Mouse (Mus musculus) myocyte (in vitro differentiated cells): ENCODE measurements at regions not wholly inside any gene's neighbourhood (a gene's known extent, or its start where the extent isn't known, plus 50 kb on each side); places are given as distances from the start of the nearest gene placed in this dataset.

ENCODE experiments used
- H3K27me3 ChIP-seq: one replicate; pipeline ENCODE4 v1.6.1; 2011; ENCODE audit not compliant: control insufficient read depth, insufficient read depth, insufficient read length
- H3K36me3 ChIP-seq: one replicate; pipeline ENCODE4 v1.6.1; 2011; ENCODE audit not compliant: control insufficient read depth, insufficient read depth
- H3K4me2 ChIP-seq: one replicate; pipeline ENCODE4 v1.6.1; 2011; ENCODE audit warnings: low read depth, control low read depth
- H3K4me3 ChIP-seq: one replicate; pipeline ENCODE4 v1.5.1; 2011; ENCODE audit warnings: mild to moderate bottlenecking, control low read depth, moderate library complexity
- H3K79me2 ChIP-seq: one replicate; pipeline ENCODE4 v1.6.1; 2011; ENCODE audit not compliant: control insufficient read depth, insufficient read depth
- H3ac ChIP-seq: one replicate; pipeline ENCODE4 v1.6.1; 2011; ENCODE audit not compliant: control insufficient read depth, insufficient read length
- CEBPB ChIP-seq: IDR thresholded peaks from 2 replicates; pipeline ENCODE4 v1.6.1; 2011; ENCODE audit warnings: mild to moderate bottlenecking, moderate library complexity; ENCODE audit not compliant: poor library complexity, insufficient read depth, severe bottlenecking
- E2F4 ChIP-seq: IDR thresholded peaks from one replicate; pipeline ENCODE4 v1.6.1; 2011; ENCODE audit warnings: mild to moderate bottlenecking, control low read depth, moderate library complexity; ENCODE audit not compliant: insufficient read depth
- MAX ChIP-seq: IDR thresholded peaks from one replicate; pipeline ENCODE4 v1.6.1; 2011; ENCODE audit warnings: low read depth, mild to moderate bottlenecking, control low read depth
- MYOD1 ChIP-seq, 3 experiments: IDR thresholded peaks; one replicate each; pipeline ENCODE4 v1.6.1; 2011; ENCODE audit warnings: control low read depth in 2 of 3, low read depth in 2 of 3, mild to moderate bottlenecking in 2 of 3, moderate library complexity in 1 of 3; ENCODE audit not compliant: insufficient read length in 2 of 3, control insufficient read depth in 1 of 3
- MYOG ChIP-seq, 3 experiments: IDR thresholded peaks; one replicate each; pipeline ENCODE4 v1.6.1; 2011; ENCODE audit warnings: control low read depth in 2 of 3, low read depth in 2 of 3, mild to moderate bottlenecking in 2 of 3; ENCODE audit not compliant: insufficient read length in 2 of 3, control insufficient read depth in 1 of 3, insufficient read depth in 1 of 3
- POLR2A ChIP-seq: IDR thresholded peaks from one replicate; pipeline ENCODE4 v1.6.1; 2011; ENCODE audit warnings: low read depth, mild to moderate bottlenecking, control low read depth, moderate library complexity; ENCODE audit not compliant: insufficient read length
- POLR2AphosphoS2 ChIP-seq: IDR thresholded peaks from one replicate; pipeline ENCODE4 v1.6.1; 2011; ENCODE audit warnings: low read depth, control low read depth; ENCODE audit not compliant: insufficient read length
- REST ChIP-seq: IDR thresholded peaks from one replicate; pipeline ENCODE4 v1.6.1; 2011; ENCODE audit warnings: mild to moderate bottlenecking, control low read depth, moderate library complexity; ENCODE audit not compliant: insufficient read depth, insufficient read length
- SRF ChIP-seq: IDR thresholded peaks from one replicate; pipeline ENCODE4 v1.6.1; 2011; ENCODE audit warnings: low read depth; ENCODE audit not compliant: control insufficient read depth, insufficient read length
- TCF12 ChIP-seq: IDR thresholded peaks from one replicate; pipeline ENCODE4 v1.6.1; 2011; ENCODE audit warnings: mild to moderate bottlenecking, control low read depth; ENCODE audit not compliant: poor library complexity, insufficient read depth, severe bottlenecking
- TCF3 ChIP-seq: IDR thresholded peaks from one replicate; pipeline ENCODE4 v1.6.1; 2011; ENCODE audit warnings: low read depth, control low read depth; ENCODE audit not compliant: insufficient read length
- USF1 ChIP-seq: IDR thresholded peaks from one replicate; pipeline ENCODE4 v1.6.1; 2011; ENCODE audit warnings: low read depth, mild to moderate bottlenecking, control low read depth, moderate library complexity

DNA sequence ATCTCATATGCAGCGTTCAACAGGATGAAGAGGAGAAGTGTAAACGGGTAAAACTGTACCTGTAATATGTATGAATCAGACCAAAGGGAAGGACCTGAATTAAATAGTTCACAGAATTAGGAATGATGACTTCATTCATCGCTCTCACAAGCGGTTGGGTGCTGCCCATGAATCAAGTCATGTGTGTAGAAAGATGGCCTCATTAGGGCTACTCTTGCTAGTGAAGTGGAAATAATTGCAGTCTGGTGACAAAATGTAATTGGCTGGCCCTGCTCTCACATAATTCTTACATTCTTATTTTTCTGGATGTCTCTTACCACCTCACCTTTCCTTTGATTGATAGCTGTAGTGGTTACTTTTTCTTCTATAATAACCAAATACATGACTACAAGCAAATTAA lies 80.1 kb upstream of the Fat1 start:
- Histone ChIP-seq H3ac (no peak overlapping the region), H3K4me3 (no peak overlapping the region), H3K36me3 (no peaks in the 10 kb centered on the region), H3K4me2 (no peak overlapping the region), H3K27me3 (no peaks in the 10 kb centered on the region), H3K79me2 (no peaks in the 10 kb centered on the region)
- no peak for TF ChIP-seq TCF3
- no peak for TF ChIP-seq SRF
- TF ChIP-seq POLR2AphosphoS2: no peak
- TF ChIP-seq MYOD1 (IDR thresholded peaks at IDR 0.05; ENCODE audit: control insufficient read depth in 1 of 3, insufficient read length in 2 of 3, low read depth in 2 of 3): no peak
- TF ChIP-seq CEBPB: no peak
- TF ChIP-seq E2F4: no peak
- no peak for TF ChIP-seq POLR2A

DNA sequence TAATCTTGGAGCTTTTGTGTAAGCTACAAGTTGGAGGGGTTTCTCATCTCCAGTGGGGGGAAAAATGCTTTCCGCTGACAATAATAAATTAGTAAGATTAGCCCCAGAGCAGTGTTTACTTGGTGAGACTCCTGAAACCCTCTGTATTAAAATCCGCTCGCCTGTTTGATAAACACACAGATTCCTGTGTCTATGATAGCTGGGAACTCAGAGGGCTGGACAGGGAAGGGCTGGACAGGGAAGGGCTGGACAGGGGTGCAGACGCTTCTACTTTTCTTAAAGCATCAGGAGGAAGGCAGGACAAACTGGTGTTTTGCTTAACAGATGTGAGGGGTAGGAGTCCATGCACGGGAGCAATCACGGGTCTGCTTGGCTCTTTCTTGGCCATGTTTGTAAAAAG lies 68.0 kb upstream of the Fat1 start:
- H3K79me2 ChIP-seq: no peaks in the 10 kb centered on the region
- peak overlapping the region; percentile 58 for H3K4me2 ChIP-seq
- H3K36me3 ChIP-seq: no peaks in the 10 kb centered on the region
- no peak overlapping the region for H3ac ChIP-seq
- H3K27me3 ChIP-seq: no peaks in the 10 kb centered on the region
- no peak for TF ChIP-seq CEBPB
- TF ChIP-seq MAX: no peak
- no peak for TF ChIP-seq USF1
- no peak for TF ChIP-seq TCF12
- no peak for TF ChIP-seq POLR2A
- no peak for TF ChIP-seq E2F4
- TF ChIP-seq TCF3: no peak
- no peak for TF ChIP-seq MYOG (IDR thresholded peaks at IDR 0.05; ENCODE audit: control insufficient read depth in 1 of 3, insufficient read depth in 1 of 3, insufficient read length in 2 of 3, low read depth in 2 of 3)
- TF ChIP-seq SRF: no peak
- TF ChIP-seq MYOD1 (IDR thresholded peaks at IDR 0.05; ENCODE audit: control insufficient read depth in 1 of 3, insufficient read length in 2 of 3, low read depth in 2 of 3): no peak
- no peak for TF ChIP-seq REST
- no peak overlapping the region for H3K4me3 ChIP-seq

DNA sequence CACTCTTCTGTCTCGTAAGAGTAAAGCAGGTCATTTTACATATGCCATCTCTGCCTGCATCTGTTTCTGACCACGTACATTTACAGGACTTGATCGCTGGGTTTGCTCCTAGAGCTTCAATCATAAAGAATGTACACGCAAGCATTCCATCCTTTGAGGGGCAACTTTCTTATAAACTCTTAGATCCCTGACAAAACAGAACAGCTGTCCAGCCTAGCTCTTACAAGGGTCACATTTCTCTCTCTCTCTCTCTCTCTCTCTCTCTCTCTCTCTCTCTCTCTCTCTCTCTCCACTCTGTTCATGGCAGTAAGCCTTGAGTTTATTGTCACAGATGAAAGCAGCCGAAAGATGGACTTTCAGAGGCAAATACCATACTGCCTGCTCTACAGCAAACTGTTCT lies 67.6 kb upstream of the Fat1 start:
- Histone ChIP-seq H3K4me2 (peak overlapping the region; percentile 58), H3K36me3 (no peaks in the 10 kb centered on the region), H3K27me3 (no peaks in the 10 kb centered on the region), H3K4me3 (no peak overlapping the region), H3K79me2 (no peaks in the 10 kb centered on the region), H3ac (no peak overlapping the region)
- TF ChIP-seq MAX: no peak
- TF ChIP-seq TCF3: no peak
- TF ChIP-seq USF1: no peak
- no peak for TF ChIP-seq REST
- no peak for TF ChIP-seq E2F4
- no peak for TF ChIP-seq MYOD1 (IDR thresholded peaks at IDR 0.05; ENCODE audit: control insufficient read depth in 1 of 3, insufficient read length in 2 of 3, low read depth in 2 of 3)
- TF ChIP-seq SRF: no peak
- TF ChIP-seq MYOG (IDR thresholded peaks at IDR 0.05; ENCODE audit: control insufficient read depth in 1 of 3, insufficient read depth in 1 of 3, insufficient read length in 2 of 3, low read depth in 2 of 3): no peak
- no peak for TF ChIP-seq POLR2AphosphoS2
- TF ChIP-seq POLR2A: no peak
- TF ChIP-seq TCF12: no peak

DNA sequence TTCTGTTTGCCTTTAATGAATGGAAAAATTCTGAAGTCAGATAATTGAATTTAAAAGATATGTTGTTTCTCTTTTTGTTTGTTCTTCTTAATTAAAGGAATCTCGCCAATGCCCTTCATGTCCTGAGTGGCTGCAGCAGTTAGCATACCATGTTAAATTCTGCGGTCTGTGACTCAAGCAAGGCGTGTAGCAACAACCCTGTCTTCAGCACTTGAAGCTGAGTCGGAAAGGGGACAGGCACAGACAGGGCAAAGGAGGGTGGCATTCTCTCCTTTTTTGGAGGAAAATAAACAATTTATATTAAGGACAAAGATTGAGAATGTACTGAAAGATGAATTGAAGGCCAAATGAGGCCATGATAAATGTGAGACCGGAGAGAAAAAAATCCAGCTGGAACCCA lies 58.2 kb upstream of the Fat1 start:
- Histone ChIP-seq H3ac (no peak overlapping the region), H3K79me2 (no peaks in the 10 kb centered on the region), H3K4me2 (peak overlapping the region; percentile 56), H3K4me3 (no peak overlapping the region), H3K27me3 (no peaks in the 10 kb centered on the region), H3K36me3 (no peaks in the 10 kb centered on the region)
- no peak for TF ChIP-seq USF1
- TF ChIP-seq MYOD1 (IDR thresholded peaks at IDR 0.05; ENCODE audit: control insufficient read depth in 1 of 3, insufficient read length in 2 of 3, low read depth in 2 of 3): no peak
- no peak for TF ChIP-seq POLR2AphosphoS2

DNA sequence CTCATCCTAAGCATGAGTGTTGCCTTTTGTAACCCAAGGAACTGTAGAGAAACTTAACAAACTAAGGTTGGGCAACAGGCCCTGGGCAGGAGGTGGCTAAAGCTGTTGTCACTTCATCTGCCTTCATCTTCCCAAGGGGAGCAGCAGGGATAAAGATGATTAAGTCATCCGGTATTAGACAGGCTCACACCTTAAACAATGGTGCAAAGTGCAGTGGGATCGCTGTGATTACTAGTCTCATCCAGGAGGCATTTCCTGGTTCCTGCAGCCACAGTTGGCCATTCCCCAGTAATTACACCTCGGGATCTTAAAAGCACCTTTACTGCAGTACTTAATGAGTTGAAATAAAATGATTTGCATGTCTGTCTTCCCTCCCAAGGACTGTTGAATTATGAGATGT lies 57.0 kb upstream of the Fat1 start:
- Histone ChIP-seq H3K4me2 (no peak overlapping the region), H3K79me2 (no peaks in the 10 kb centered on the region), H3K36me3 (no peaks in the 10 kb centered on the region), H3ac (no peak overlapping the region), H3K4me3 (no peak overlapping the region), H3K27me3 (no peaks in the 10 kb centered on the region)
- no peak for TF ChIP-seq USF1
- no peak for TF ChIP-seq CEBPB
- no peak for TF ChIP-seq POLR2AphosphoS2
- no peak for TF ChIP-seq SRF
- no peak for TF ChIP-seq TCF3
- TF ChIP-seq MYOD1 (IDR thresholded peaks at IDR 0.05; ENCODE audit: control insufficient read depth in 1 of 3, insufficient read length in 2 of 3, low read depth in 2 of 3): no peak
- no peak for TF ChIP-seq MAX
